Mouse (Mus musculus): ENCODE measurements at regions not wholly inside any gene's neighbourhood (a gene's known extent, or its start where the extent isn't known, plus 50 kb on each side); places are given as distances from the start of the nearest gene placed in this dataset.

DNA sequence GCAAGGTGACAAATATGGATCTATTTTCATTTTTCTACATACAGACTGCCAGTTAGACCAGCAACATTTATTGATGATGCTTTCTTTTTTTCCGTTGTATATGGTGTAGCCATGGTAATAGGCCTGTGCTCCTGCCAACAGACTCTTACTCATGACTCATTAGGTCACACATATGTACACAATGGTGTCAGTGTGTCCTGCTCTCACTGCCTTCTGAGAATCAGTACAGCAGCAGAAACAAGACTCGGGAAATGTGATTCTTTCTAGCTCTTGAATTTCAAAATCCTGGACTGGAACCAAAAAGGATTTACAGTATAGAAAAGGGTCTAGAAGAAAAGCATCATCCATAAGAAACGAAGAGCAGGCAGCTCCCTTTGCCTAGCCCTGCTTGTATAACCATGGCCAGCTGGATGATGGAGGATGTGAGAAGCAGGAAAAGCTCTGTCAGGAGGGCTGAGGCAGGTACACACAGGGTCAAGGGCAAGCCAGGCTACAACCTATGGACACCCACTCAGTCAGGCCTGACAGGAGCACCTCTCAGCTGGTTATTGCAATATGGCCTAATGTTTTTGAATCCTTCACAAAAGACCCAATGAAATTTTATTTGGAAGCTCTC lies 132.2 kb downstream of the Tmem17 start:
- TF ChIP-seq CTCF (IDR thresholded peaks at IDR 0.05; ENCODE audit: low read depth, low read length) (no peak), POLR2A (IDR thresholded peaks at IDR 0.05; ENCODE audit: insufficient read depth, low read length) (no peak), EP300 (IDR thresholded peaks at IDR 0.05; ENCODE audit: insufficient read depth, low read depth, low read length) (no peak)
